ENCODE assay signal across 8 mouse cellular contexts in genomic region chr4:130745561-130746306, GRCm38 (mm10). TPM values are rescaled to one million over a fixed set of nuclear protein-coding genes. Genes with fewer than 3 reads are reported as not detected.
DNase-seq lines count a peak whose midpoint lies in the region; ATAC-seq lines count a peak whose summit lies in the region.

No protein-coding gene starts in this region.

- H3K9me3 ChIP-seq in kidney, embryonic 16.5 days (ENCODE audit: low read length), result no peaks in the 10 kb centered on the region
- no peaks in the 10 kb centered on the region for H3K9me3 ChIP-seq in embryonic facial prominence, embryonic 14.5 days (ENCODE audit: control insufficient read depth, low read length)
- H3K9me3 ChIP-seq in midbrain, embryonic 16.5 days (replicated peaks; ENCODE audit: control insufficient read depth, low read length, poor library complexity, severe bottlenecking), result no peaks in the 10 kb centered on the region

- H3K36me3 ChIP-seq in kidney, embryonic 16.5 days (ENCODE audit: insufficient read depth, low read length), result peaks cover 57% of the 10 kb centered on the region
- peaks cover 95% of the 10 kb centered on the region for H3K36me3 ChIP-seq in embryonic facial prominence, embryonic 14.5 days (ENCODE audit: control insufficient read depth, insufficient read depth, low read length)
- peaks cover 33% of the 10 kb centered on the region for H3K36me3 ChIP-seq in midbrain, embryonic 16.5 days (ENCODE audit: control insufficient read depth, insufficient read depth, low read length)

- H3K27ac ChIP-seq in kidney, embryonic 16.5 days (ENCODE audit: low read length), result no peak overlapping the region
- H3K27ac ChIP-seq in embryonic facial prominence, embryonic 14.5 days (replicated peaks; ENCODE audit: low read depth, low read length), result no peak overlapping the region
- no peak overlapping the region for H3K27ac ChIP-seq in midbrain, embryonic 16.5 days (ENCODE audit: low read length)

- no peak overlapping the region for H3K9ac ChIP-seq in kidney, embryonic 16.5 days (replicated peaks; ENCODE audit: low read length)
- no peak overlapping the region for H3K9ac ChIP-seq in embryonic facial prominence, embryonic 14.5 days (ENCODE audit: low read depth, low read length)
- H3K9ac ChIP-seq in midbrain, embryonic 16.5 days (ENCODE audit: low read depth, low read length), result no peak overlapping the region

- no peak for ATAC-seq in kidney, embryonic 16.5 days (ENCODE audit: low FRiP score, low TSS enrichment)
- ATAC-seq in embryonic facial prominence, embryonic 14.5 days (ENCODE audit: low read depth), result peak; percentile 44; the same call in 1 of the 2 replicates
- no peak for ATAC-seq in midbrain, embryonic 16.5 days

- WGBS in kidney, embryonic 16.5 days, result 55% methylated on average over 5 of the region's 5 CpGs
- 63% methylated on average over 5 of the region's 5 CpGs for WGBS in embryonic facial prominence, embryonic 14.5 days
- WGBS in midbrain, embryonic 16.5 days, result 82% methylated on average over 5 of the region's 5 CpGs

- no peak overlapping the region for H3K4me3 ChIP-seq in kidney, embryonic 16.5 days (ENCODE audit: low read length)
- H3K4me3 ChIP-seq in embryonic facial prominence, embryonic 14.5 days (ENCODE audit: low read depth, low read length), result no peak overlapping the region
- no peak overlapping the region for H3K4me3 ChIP-seq in midbrain, embryonic 16.5 days (ENCODE audit: low read depth, low read length)

- DNase-seq in kidney, adult 18-20 months, result peak; percentile 34
- DNase-seq in embryonic facial prominence, embryonic 14.5 days (ENCODE audit: low spot score), result peak; percentile 27
- peak; percentile 94 for DNase-seq in layer of hippocampus, adult 9-11 months
- DNase-seq in right cerebral cortex, postnatal 4 days, result peak; percentile 36
- no peak for DNase-seq in c-Kit-positive CD71-positive TER-119-positive erythroid progenitor cells, embryonic 14.5 days (ENCODE audit: low spot score)
- no peak for DNase-seq in urinary bladder, postnatal 14 days (ENCODE audit: low spot score)

- no peaks in the 10 kb centered on the region for H3K4me1 ChIP-seq in kidney, embryonic 16.5 days (ENCODE audit: insufficient read depth, low read length)
- H3K4me1 ChIP-seq in embryonic facial prominence, embryonic 14.5 days (ENCODE audit: control insufficient read depth, insufficient read depth, low read length), result no peaks in the 10 kb centered on the region
- peaks cover 16% of the 10 kb centered on the region for H3K4me1 ChIP-seq in midbrain, embryonic 16.5 days (ENCODE audit: control insufficient read depth, insufficient read depth, low read length)

- H3K27me3 ChIP-seq in kidney, embryonic 16.5 days (ENCODE audit: insufficient read depth, low read length), result no peaks in the 10 kb centered on the region
- no peaks in the 10 kb centered on the region for H3K27me3 ChIP-seq in embryonic facial prominence, embryonic 14.5 days (replicated peaks; ENCODE audit: control insufficient read depth, insufficient read depth, low read length)
- H3K27me3 ChIP-seq in midbrain, embryonic 16.5 days (ENCODE audit: control insufficient read depth, insufficient read depth, low read depth, low read length), result no peaks in the 10 kb centered on the region

- no peak overlapping the region for H3K4me2 ChIP-seq in kidney, embryonic 16.5 days (replicated peaks; ENCODE audit: low read depth, low read length)
- H3K4me2 ChIP-seq in embryonic facial prominence, embryonic 14.5 days (ENCODE audit: low read depth, low read length), result no peak overlapping the region
- H3K4me2 ChIP-seq in midbrain, embryonic 16.5 days (ENCODE audit: low read length), result no peak overlapping the region

RNA-seq across cellular contexts. Expression of gene Sdc3, which starts 46.6 kb away (rescaled TPM):
- polyA plus RNA-seq in kidney, embryonic 16.5 days (2015; fragmentation: Nextera tagmentation; extraction: Ambion mirVana), result 22.6 and 23.1 TPM in 2 replicates
- 34.7 and 35.7 TPM in 2 replicates for polyA plus RNA-seq in embryonic facial prominence, embryonic 14.5 days (2014; fragmentation: Nextera tagmentation; extraction: Ambion mirVana)
- polyA plus RNA-seq in midbrain, embryonic 16.5 days (2015; fragmentation: Nextera tagmentation; extraction: Ambion mirVana), result 188 and 205 TPM in 2 replicates

Comparison
In these comparisons a context has a peak if more than half of its experiments do, and no peak if none do; other contexts are left out.
1. DNase-seq: peak in kidney, adult 18-20 months (single experiment), embryonic facial prominence, embryonic 14.5 days (single experiment), layer of hippocampus, adult 9-11 months (single experiment) and right cerebral cortex, postnatal 4 days (single experiment); none in c-Kit-positive CD71-positive TER-119-positive erythroid progenitor cells, embryonic 14.5 days (single experiment) and urinary bladder, postnatal 14 days (single experiment).